Mouse (Mus musculus): ENCODE results near the gene Acap3.
A peak's percentile ranks its signal among the peaks of the same experiment; 100 is the strongest.

Gene Acap3

DNA sequence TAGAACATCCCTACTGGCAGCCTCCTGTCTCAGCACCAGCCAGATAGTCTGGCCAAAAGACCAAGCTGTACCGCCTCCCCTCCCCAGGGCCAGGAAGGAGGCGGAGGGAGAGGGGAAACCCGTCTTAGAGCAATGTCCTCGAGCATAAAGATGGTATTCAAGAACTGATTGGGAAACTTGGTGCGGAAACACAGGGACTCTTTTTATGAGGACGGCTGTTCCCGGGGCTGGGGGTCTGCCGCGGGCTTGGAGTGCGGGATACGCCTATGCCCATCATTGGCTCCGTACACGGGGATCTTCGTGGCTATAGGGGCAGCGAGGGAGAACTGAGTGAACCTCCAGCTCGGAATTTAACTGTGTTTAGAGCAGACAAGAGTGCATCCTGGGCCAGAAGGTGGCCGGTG lies 51.4 kb downstream of the Acap3 start:
- no peak for DNase-seq (ENCODE audit: low read depth)

DNA sequence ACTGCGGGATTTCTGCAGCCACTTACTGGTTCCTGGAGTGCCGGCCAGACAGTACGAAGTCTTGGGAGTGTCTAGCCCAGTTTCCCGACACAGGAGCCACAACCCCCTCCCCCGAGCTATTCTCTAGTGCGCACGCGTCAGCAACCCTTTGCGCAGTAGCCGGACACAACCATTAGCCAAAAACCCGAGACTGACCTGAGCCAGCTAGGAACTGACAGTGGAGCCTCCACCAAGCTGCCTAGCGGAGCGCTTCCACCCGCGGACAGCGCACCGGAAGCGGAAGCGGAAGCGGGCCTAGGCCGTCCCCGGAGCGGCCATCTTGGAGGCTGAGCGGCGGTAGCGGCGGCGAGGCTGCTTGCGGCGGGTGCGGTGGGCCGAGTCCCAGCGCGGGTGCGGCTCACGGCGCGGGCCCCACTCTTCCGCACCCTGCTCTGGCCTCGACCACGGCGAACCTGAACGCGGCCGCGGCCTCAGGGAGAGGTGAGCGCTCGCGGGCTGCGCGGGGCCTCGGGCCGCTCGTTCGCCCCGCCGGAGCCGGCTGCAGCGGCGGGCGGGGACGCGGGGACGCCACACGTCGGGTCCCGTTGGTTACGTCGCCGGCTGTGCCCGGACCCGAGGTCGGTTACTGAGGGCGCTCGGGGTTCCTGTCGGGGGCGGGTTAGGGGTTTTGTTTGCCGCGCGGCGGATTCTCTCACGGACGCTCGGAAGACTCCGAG lies 52.1 kb downstream of the Acap3 start, which contains the start of gene Ube2j2:
Ube2j2 (plus strand) TSS at position 298 of the 716 bp plus-strand sequence.
- DNase-seq (ENCODE audit: low read depth) = peak; percentile 95

DNA sequence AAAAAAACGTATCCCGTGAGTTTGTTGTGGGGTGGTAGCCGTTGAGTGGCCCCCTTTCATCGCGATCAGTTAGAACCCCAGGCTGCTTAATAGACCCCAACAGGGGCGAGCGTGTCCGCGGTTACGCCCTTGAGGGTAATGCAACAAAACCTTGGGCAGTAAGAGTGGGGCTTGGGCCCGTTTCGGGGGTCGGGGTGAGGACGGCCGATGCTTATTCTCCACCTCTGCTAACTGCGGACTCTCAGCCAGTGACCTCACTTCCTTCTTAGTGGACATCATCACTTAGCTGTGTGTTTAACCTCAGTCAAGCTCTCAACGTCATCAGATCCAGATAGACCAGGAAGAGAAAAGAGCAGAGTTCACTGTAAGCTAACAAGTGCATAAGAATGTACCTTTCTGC lies 52.6 kb downstream of the Acap3 start:
- DNase-seq (ENCODE audit: low read depth) = peak; percentile 51

DNA sequence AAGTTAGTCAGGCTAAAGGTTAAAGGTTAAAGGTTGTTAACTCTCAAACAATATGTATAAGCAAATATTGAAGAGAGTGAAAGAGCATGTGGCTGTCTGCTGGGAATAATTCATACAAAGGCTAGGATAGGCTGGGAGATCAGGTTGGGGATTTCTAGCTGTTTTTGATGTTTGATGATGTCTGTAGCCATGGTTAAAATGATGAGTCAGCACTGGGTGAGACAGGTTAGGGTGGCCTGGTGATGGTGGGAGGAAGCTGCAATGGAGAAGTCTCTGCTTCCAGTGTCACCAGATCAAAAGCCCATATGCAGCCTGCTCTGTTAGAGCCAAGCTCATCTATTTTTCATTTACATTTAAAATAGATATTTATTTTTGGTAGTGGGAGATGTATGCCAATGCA lies 55.5 kb downstream of the Acap3 start:
- DNase-seq (ENCODE audit: low read depth) = no peak

DNA sequence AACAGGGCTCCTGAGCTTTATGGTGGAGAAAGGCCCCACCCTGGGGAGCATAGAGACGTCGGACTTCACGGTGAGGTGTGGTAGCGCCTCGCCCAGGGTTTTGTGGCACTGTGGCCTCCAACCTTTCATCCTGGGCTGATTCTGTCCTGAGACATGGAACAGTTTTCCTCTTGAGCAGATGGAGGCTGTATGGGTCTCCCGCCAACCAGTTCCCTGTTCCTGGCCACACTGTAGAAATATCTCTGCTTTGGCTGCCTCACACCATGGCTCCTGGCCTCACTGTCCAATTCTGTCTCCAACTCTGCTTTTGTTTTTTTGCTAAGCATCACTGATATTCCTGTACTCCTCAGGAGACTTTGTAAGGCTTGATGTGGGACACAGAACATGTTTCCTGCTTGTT lies 63.9 kb downstream of the Acap3 start:
- DNase-seq (ENCODE audit: low read depth) = no peak
